Mouse (Mus musculus) embryonic facial prominence, embryonic 13.5 days (tissue): ENCODE measurements around the gene Tmcc3. TPM values are rescaled to one million over a fixed set of nuclear protein-coding genes. Genes with fewer than 3 reads are reported as not detected.
A peak's percentile ranks its signal among the peaks of the same experiment; 100 is the strongest.

Experiments
- ATAC-seq: fragments of 200-750 bp; cut with Nextera tagmentation; 2 replicates; pipeline ENCODE4 v1.8.0; 2017; ENCODE audit warnings: low read depth; ENCODE audit not compliant: insufficient number of reproducible peaks, insufficient read depth, low FRiP score, low TSS enrichment
- H3K27ac ChIP-seq: fragments of 300-500 bp; sonication (generic); 2 replicates; pipeline ENCODE4 v1.5.1; 2015; ENCODE audit warnings: moderate library complexity, mild to moderate bottlenecking, inconsistent platforms
- H3K27me3 ChIP-seq: fragments of 300-500 bp; sonication (generic); 2 replicates; pipeline ENCODE4 v1.6.1; 2015; ENCODE audit warnings: mild to moderate bottlenecking, inconsistent platforms
- H3K36me3 ChIP-seq: fragments of 300-500 bp; sonication (generic); 2 replicates; pipeline ENCODE4 v1.6.1; 2015; ENCODE audit warnings: mild to moderate bottlenecking, inconsistent platforms
- H3K4me1 ChIP-seq: fragments of 300-500 bp; sonication (generic); 2 replicates; pipeline ENCODE4 v1.6.1; 2015; ENCODE audit warnings: inconsistent platforms
- H3K4me2 ChIP-seq: fragments of 300-500 bp; sonication (generic); 2 replicates; pipeline ENCODE4 v1.6.1; 2015; ENCODE audit warnings: moderate library complexity, mild to moderate bottlenecking, inconsistent platforms
- H3K4me3 ChIP-seq: fragments of 300-500 bp; sonication (generic); 2 replicates; pipeline ENCODE4 v1.5.1; 2015; ENCODE audit warnings: mild to moderate bottlenecking, inconsistent platforms
- H3K9ac ChIP-seq: fragments of 300-500 bp; sonication (generic); 2 replicates; pipeline ENCODE4 v1.6.1; 2015; ENCODE audit warnings: mild to moderate bottlenecking, inconsistent platforms
- H3K9me3 ChIP-seq: fragments of 300-500 bp; sonication (generic); 2 replicates; pipeline ENCODE4 v1.6.1; 2016; ENCODE audit warnings: inconsistent platforms
- WGBS: fragments of 180-500 bp; shearing (Covaris S2); methylation state at CpG from one replicate; pipeline ENCODE4 v1.1.7; 2015; ENCODE audit warnings: mixed read lengths; 5-methylcytosine and 5-hydroxymethylcytosine counted together
- polyA plus RNA-seq: library from polyadenylated mRNA; unstranded; fragments of >200 nt; fragmentation: Nextera tagmentation; extraction: Ambion mirVana; gene quantifications from 2 replicates; pipeline ENCODE4 v1.2.1, GENCODE M21; 2015

The Tmcc3 gene
- polyA plus RNA-seq, 1 experiment from 2014 or later, result 5.9 TPM

- H3K9me3 ChIP-seq, result peaks cover 6% of the 10 kb centered on the region; the same call in 1 of the 2 replicates
- no peaks in the 10 kb centered on the region for H3K4me1 ChIP-seq
- H3K4me3 ChIP-seq, result no peak overlapping the region
- ATAC-seq, result no peak
- no peaks in the 10 kb centered on the region for H3K36me3 ChIP-seq
- no peak overlapping the region for H3K27ac ChIP-seq
- no peak overlapping the region for H3K9ac ChIP-seq
- H3K27me3 ChIP-seq, result no peaks in the 10 kb centered on the region
- H3K4me2 ChIP-seq, result no peak overlapping the region
Measured at GRCm38 (mm10) chr10:94481613-94482012, 169.9 kb downstream of the Tmcc3 start.

DNA sequence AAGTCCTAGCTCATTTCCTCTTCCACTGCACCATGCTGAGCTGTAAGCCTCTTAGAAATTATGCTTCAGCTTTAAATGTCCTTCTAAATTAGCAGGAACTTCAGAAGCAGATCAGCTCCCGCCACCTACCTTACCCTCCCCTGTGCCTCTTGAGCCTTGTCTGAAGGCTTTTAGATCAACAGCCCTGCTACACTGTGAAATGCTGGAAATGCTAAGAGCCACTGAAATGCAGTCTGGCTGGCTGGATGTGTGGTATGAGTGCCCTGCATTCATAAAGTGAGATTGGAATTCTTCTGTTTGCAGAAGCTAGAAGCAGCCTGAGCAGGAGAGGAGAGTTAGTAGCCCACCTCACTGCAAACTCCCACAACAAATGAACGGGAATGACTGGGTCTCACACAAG is 174.4 kb downstream of the Tmcc3 start:
- Histone ChIP-seq H3K9me3 (peaks cover 6% of the 10 kb centered on the region; the same call in 1 of the 2 replicates), H3K4me2 (no peak overlapping the region), H3K36me3 (no peaks in the 10 kb centered on the region), H3K4me1 (0 out of 2 replicates have a peak, but pooled peaks cover 3% of the 10 kb centered on the region), H3K27me3 (no peaks in the 10 kb centered on the region), H3K9ac (no peak overlapping the region), H3K27ac (no peak overlapping the region), H3K4me3 (no peak overlapping the region)
- ATAC-seq, result no peak
- 79% methylated on average over 2 of the region's 2 CpGs for WGBS

- WGBS, result 89% methylated on average over 4 of the region's 4 CpGs
- no peaks in the 10 kb centered on the region for H3K9me3 ChIP-seq
- H3K4me3 ChIP-seq, result no peak overlapping the region
- no peak overlapping the region for H3K27ac ChIP-seq
- peaks cover 8% of the 10 kb centered on the region for H3K4me1 ChIP-seq
- H3K4me2 ChIP-seq, result no peak overlapping the region
- ATAC-seq, result no peak
- H3K9ac ChIP-seq, result no peak overlapping the region
- no peaks in the 10 kb centered on the region for H3K36me3 ChIP-seq
- no peaks in the 10 kb centered on the region for H3K27me3 ChIP-seq
Measured at GRCm38 (mm10) chr10:94489509-94489908, 177.8 kb downstream of the Tmcc3 start.

DNA sequence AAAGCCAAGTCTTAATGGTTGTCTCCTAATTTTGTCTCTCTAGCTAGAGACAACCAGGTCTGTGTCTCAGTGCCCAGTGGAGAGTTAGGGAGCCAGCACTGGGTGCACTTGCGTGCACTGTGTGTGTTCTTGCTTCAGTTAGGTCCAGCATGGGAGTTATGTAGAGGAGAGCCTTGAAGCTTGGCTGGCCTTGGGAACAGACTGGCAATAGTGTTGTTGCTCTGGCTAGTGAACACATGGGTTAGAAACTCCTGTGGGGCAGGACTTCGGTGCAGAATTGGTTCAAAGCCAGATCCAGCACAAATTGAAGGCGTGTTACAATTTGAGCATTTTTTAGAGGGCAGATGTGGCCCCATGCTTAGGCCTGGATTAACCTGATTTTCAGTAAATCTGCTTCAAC is 179.3 kb downstream of the Tmcc3 start:
- Histone ChIP-seq H3K4me3 (no peak overlapping the region), H3K36me3 (no peaks in the 10 kb centered on the region), H3K27me3 (no peaks in the 10 kb centered on the region), H3K9me3 (no peaks in the 10 kb centered on the region), H3K9ac (no peak overlapping the region), H3K4me2 (no peak overlapping the region), H3K4me1 (peaks cover 20% of the 10 kb centered on the region), H3K27ac (no peak overlapping the region)
- no peak for ATAC-seq
- 74% methylated on average over 3 of the region's 3 CpGs for WGBS

GRCm38 (mm10) chr10:94494403-94494846 is 182.7 kb downstream of the Tmcc3 start:
- no peak for ATAC-seq
- no peaks in the 10 kb centered on the region for H3K9me3 ChIP-seq
- WGBS, result 31% methylated on average over 8 of the region's 8 CpGs
- no peaks in the 10 kb centered on the region for H3K27me3 ChIP-seq
- H3K4me3 ChIP-seq, result no peak overlapping the region
- H3K9ac ChIP-seq, result no peak overlapping the region
- H3K4me1 ChIP-seq, result peaks cover 20% of the 10 kb centered on the region
- peak overlapping the region; percentile 30; the same call in 1 of the 2 replicates for H3K4me2 ChIP-seq
- no peaks in the 10 kb centered on the region for H3K36me3 ChIP-seq
- no peak overlapping the region for H3K27ac ChIP-seq

GRCm38 (mm10) chr10:94495496-94496235 is 183.9 kb downstream of the Tmcc3 start:
- no peak overlapping the region for H3K27ac ChIP-seq

DNA sequence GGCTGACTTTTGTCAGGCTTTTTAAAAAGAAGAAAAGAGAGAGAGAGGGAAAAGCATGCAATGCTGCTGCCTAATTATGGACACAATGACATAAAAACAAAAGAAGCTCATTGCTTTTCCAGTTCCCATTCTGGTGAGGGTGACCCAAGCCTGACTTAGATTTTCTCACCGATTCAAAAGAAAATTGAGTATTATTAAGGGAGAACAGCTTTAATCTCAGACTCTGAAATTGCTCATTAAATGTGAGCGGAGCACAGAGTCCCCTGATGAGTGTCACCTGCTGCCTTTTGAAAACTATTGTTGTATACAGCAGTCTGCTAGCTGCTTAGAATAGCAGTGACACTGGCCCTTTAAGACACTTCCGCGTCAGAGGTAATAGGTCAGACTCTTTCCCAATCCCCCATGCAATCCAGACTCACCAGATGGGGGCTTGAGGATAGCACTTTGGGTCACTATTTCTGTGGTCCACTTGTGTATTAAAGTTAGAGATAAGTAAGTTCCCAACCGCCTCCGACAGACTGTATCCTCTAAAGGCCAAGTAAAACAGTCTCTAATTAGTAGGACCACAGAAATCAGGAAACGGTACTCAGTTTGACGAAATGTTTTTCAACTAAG is 185.2 kb downstream of the Tmcc3 start:
- Histone ChIP-seq H3K36me3 (no peaks in the 10 kb centered on the region), H3K4me3 (no peak overlapping the region), H3K27me3 (no peaks in the 10 kb centered on the region), H3K9ac (no peak overlapping the region), H3K9me3 (no peaks in the 10 kb centered on the region), H3K4me1 (peaks cover 29% of the 10 kb centered on the region), H3K4me2 (no peak overlapping the region), H3K27ac (no peak overlapping the region)
- no peak for ATAC-seq
- 73% methylated on average over 8 of the region's 8 CpGs for WGBS

More at GRCm38 (mm10) chr10:94495496-94496235, 183.9 kb downstream of the Tmcc3 start:
- H3K27me3 ChIP-seq, result no peaks in the 10 kb centered on the region
- no peak overlapping the region for H3K4me2 ChIP-seq
- WGBS, result 70% methylated on average over 7 of the region's 7 CpGs
- H3K4me3 ChIP-seq, result no peak overlapping the region
- no peaks in the 10 kb centered on the region for H3K9me3 ChIP-seq
- peaks cover 29% of the 10 kb centered on the region for H3K4me1 ChIP-seq
- H3K9ac ChIP-seq, result no peak overlapping the region
- no peak for ATAC-seq
- no peaks in the 10 kb centered on the region for H3K36me3 ChIP-seq

- H3K4me3 ChIP-seq, result no peak overlapping the region
- peaks cover 19% of the 10 kb centered on the region; the same call in 1 of the 2 replicates for H3K4me1 ChIP-seq
- H3K36me3 ChIP-seq, result no peaks in the 10 kb centered on the region
- no peak overlapping the region for H3K9ac ChIP-seq
- H3K27ac ChIP-seq, result no peak overlapping the region
- 25% methylated on average over 16 of the region's 16 CpGs for WGBS
- H3K4me2 ChIP-seq, result no peak overlapping the region
- peaks cover 3% of the 10 kb centered on the region; the same call in 1 of the 2 replicates for H3K27me3 ChIP-seq
- ATAC-seq, result no peak
- no peaks in the 10 kb centered on the region for H3K9me3 ChIP-seq
Measured at GRCm38 (mm10) chr10:94500210-94500876, 188.6 kb downstream of the Tmcc3 start.

GRCm38 (mm10) chr10:94500877-94501273 is 189.1 kb downstream of the Tmcc3 start:
- H3K27me3 ChIP-seq, result peaks cover 3% of the 10 kb centered on the region; the same call in 1 of the 2 replicates
- peaks cover 17% of the 10 kb centered on the region; the same call in 1 of the 2 replicates for H3K4me1 ChIP-seq
- H3K4me2 ChIP-seq, result no peak overlapping the region
- H3K27ac ChIP-seq, result no peak overlapping the region
- no peak overlapping the region for H3K9ac ChIP-seq
- no peaks in the 10 kb centered on the region for H3K36me3 ChIP-seq
- ATAC-seq, result no peak
- WGBS, result 67% methylated on average over 7 of the region's 7 CpGs
- H3K9me3 ChIP-seq, result no peaks in the 10 kb centered on the region
- no peak overlapping the region for H3K4me3 ChIP-seq

- Histone ChIP-seq H3K36me3 (no peaks in the 10 kb centered on the region), H3K4me3 (no peak overlapping the region), H3K27ac (no peak overlapping the region), H3K9ac (no peak overlapping the region), H3K4me1 (peaks cover 16% of the 10 kb centered on the region; the same call in 1 of the 2 replicates), H3K4me2 (no peak overlapping the region), H3K27me3 (peaks cover 3% of the 10 kb centered on the region; the same call in 1 of the 2 replicates), H3K9me3 (no peaks in the 10 kb centered on the region)
- ATAC-seq, result no peak
- WGBS, result 79% methylated on average over 10 of the region's 10 CpGs
Measured at GRCm38 (mm10) chr10:94501796-94502195, 190.0 kb downstream of the Tmcc3 start.

- Histone ChIP-seq H3K4me3 (no peak overlapping the region), H3K9me3 (no peaks in the 10 kb centered on the region), H3K4me2 (0 out of 2 replicates have a peak overlapping the region, but pooled peaks have one; percentile 16), H3K27me3 (peaks cover 3% of the 10 kb centered on the region; the same call in 1 of the 2 replicates), H3K4me1 (peaks cover 11% of the 10 kb centered on the region; the same call in 1 of the 2 replicates), H3K9ac (no peak overlapping the region), H3K27ac (no peak overlapping the region), H3K36me3 (no peaks in the 10 kb centered on the region)
- no peak for ATAC-seq
- 62% methylated on average over 16 of the region's 16 CpGs for WGBS
Measured at GRCm38 (mm10) chr10:94505248-94505772, 193.6 kb downstream of the Tmcc3 start.
